Mouse (Mus musculus) liver, postnatal 0 days (tissue): ENCODE data around the gene Pum3.

Source experiments
- CTCF ChIP-seq: sonication (generic); IDR thresholded peaks from 2 replicates; pipeline ENCODE4 v1.5.1; 2016; ENCODE audit warnings: antibody characterized with exemption, low read depth
- EP300 ChIP-seq: IDR thresholded peaks from 2 replicates; pipeline ENCODE4 v1.6.1; 2016; ENCODE audit warnings: antibody characterized with exemption, low read depth, mild to moderate bottlenecking

- no peak for TF ChIP-seq CTCF
- TF ChIP-seq EP300 = no peak
Observed at GRCm38 (mm10) chr19:27430406-27430805, 781 bp upstream of the Pum3 start.
